Mouse (Mus musculus): ENCODE results near the gene Myl6.

GRCm38 (mm10) chr10:128509203-128509602 lies 15.3 kb upstream of the Myl6 start:
- TF ChIP-seq CTCF (IDR thresholded peaks at IDR 0.05) (no peak), EP300 (IDR thresholded peaks at IDR 0.05) (no peak)
